Mouse (Mus musculus) neural tube, embryonic 13.5 days (tissue): ENCODE measurements around the gene Emc10. TPM values are rescaled to one million over a fixed set of nuclear protein-coding genes. Genes with fewer than 3 reads are reported as not detected.

Experiments used
- ATAC-seq: fragments of 200-750 bp; cut with Nextera tagmentation; 2 replicates; pipeline ENCODE4 v1.8.0; 2017; ENCODE audit warnings: low read depth, mild to moderate bottlenecking, moderate TSS enrichment, moderate library complexity
- H3K27ac ChIP-seq: fragments of 300-500 bp; sonication (generic); replicated peaks from 2 replicates; pipeline ENCODE4 v1.5.1; 2015; ENCODE audit warnings: moderate library complexity, mild to moderate bottlenecking, inconsistent platforms
- H3K27me3 ChIP-seq: fragments of 300-500 bp; sonication (generic); 2 replicates; pipeline ENCODE4 v1.6.1; 2015; ENCODE audit warnings: mild to moderate bottlenecking, inconsistent platforms
- H3K36me3 ChIP-seq: fragments of 300-500 bp; sonication (generic); 2 replicates; pipeline ENCODE4 v1.6.1; 2015; ENCODE audit warnings: mild to moderate bottlenecking, inconsistent platforms
- H3K4me1 ChIP-seq: fragments of 300-500 bp; sonication (generic); replicated peaks from 2 replicates; pipeline ENCODE4 v1.6.1; 2015; ENCODE audit warnings: inconsistent platforms
- H3K4me2 ChIP-seq: fragments of 300-500 bp; sonication (generic); 2 replicates; pipeline ENCODE4 v1.6.1; 2015; ENCODE audit warnings: inconsistent platforms, mild to moderate bottlenecking, moderate library complexity
- H3K4me3 ChIP-seq: fragments of 300-500 bp; sonication (generic); 2 replicates; pipeline ENCODE4 v1.5.1; 2015; ENCODE audit warnings: mild to moderate bottlenecking, inconsistent platforms
- H3K9ac ChIP-seq: fragments of 300-500 bp; sonication (generic); 2 replicates; pipeline ENCODE4 v1.6.1; 2015; ENCODE audit warnings: moderate library complexity, mild to moderate bottlenecking, inconsistent platforms
- H3K9me3 ChIP-seq: fragments of 300-500 bp; sonication (generic); 2 replicates; pipeline ENCODE4 v1.6.1; 2016; ENCODE audit warnings: inconsistent platforms
- WGBS: fragments of 180-500 bp; shearing (Covaris S2); methylation state at CpG from one replicate; pipeline ENCODE4 v1.1.7; 2015; 5-methylcytosine and 5-hydroxymethylcytosine counted together
- polyA plus RNA-seq: library from polyadenylated mRNA; unstranded; fragments of >200 nt; fragmentation: Nextera tagmentation; extraction: Ambion mirVana; gene quantifications from 2 replicates; pipeline ENCODE4 v1.2.1, GENCODE M21; 2015

The Emc10 gene
- polyA plus RNA-seq, 1 experiment from 2014 or later, result 139 TPM

GRCm38 (mm10) chr7:44465111-44465510 lies 31.2 kb downstream of the Emc10 start, which contains the start of gene Aspdh:
TSS of gene Aspdh (plus strand) at chr7:44465391.
- Histone ChIP-seq H3K9ac (peak within 1 kb of the TSS; percentile 55), H3K27me3 (peaks cover 25% of the 10 kb centered on the region), H3K4me2 (no peak within 1 kb of the TSS), H3K4me3 (no peak within 1 kb of the TSS), H3K9me3 (no peaks in the 10 kb centered on the region), H3K36me3 (peaks cover 40% of the 10 kb centered on the region), H3K27ac (peak within 1 kb of the TSS; percentile 93), H3K4me1 (peaks cover 71% of the 10 kb centered on the region)
- ATAC-seq, result no peak
- 53% methylated on average over 2 of the region's 2 CpGs for WGBS

- Histone ChIP-seq H3K27me3 (peaks cover 31% of the 10 kb centered on the region), H3K4me2 (no peak overlapping the region), H3K4me3 (no peak overlapping the region), H3K36me3 (peaks cover 46% of the 10 kb centered on the region), H3K27ac (peak overlapping the region; percentile 93), H3K9ac (peak overlapping the region; percentile 55), H3K9me3 (no peaks in the 10 kb centered on the region), H3K4me1 (peaks cover 67% of the 10 kb centered on the region)
- no peak for ATAC-seq
- 17% methylated on average over 4 of the region's 4 CpGs for WGBS
Observed at GRCm38 (mm10) chr7:44464511-44464910, 31.8 kb downstream of the Emc10 start.

DNA sequence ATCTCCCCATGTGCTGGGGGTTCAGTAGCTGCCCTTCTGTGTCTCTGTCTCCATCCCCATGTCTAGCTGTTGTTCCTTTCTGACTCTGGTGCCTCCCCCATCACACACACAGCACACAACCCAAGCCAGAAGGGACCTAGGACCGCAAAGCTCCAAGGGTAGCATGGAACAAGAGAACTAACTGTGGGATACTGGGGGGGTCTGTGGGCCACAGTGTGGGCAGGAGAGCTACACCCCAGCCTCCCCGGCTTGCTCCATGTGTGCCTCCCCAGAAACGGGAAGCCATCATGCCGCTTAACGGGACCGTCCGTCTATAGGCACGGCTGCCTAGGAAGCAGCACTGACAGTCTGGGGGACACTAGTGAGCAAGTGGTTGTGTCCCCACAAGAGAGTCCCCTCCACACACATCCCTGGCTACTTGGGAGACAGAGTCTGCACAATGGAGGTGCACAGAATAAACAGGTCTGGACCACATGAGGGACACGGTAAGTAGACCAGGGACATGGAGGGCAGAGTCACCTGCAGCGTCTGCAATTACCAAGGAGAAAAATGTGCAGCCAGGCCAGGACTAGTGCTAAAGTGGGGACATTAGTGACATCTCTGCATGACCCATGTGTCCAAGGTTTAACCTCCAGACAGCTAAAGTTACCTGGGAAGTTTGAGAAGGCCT lies 32.6 kb downstream of the Emc10 start:
- Histone ChIP-seq H3K4me2 (no peak overlapping the region), H3K9me3 (no peaks in the 10 kb centered on the region), H3K36me3 (peaks cover 54% of the 10 kb centered on the region), H3K4me1 (peaks cover 59% of the 10 kb centered on the region), H3K4me3 (no peak overlapping the region), H3K27ac (peak overlapping the region; percentile 93; the same call in 1 of the 2 replicates), H3K27me3 (peaks cover 31% of the 10 kb centered on the region), H3K9ac (peak overlapping the region; percentile 55)
- 80% methylated on average over 10 of the region's 10 CpGs for WGBS
- no peak for ATAC-seq

- no peak for ATAC-seq
- no peak overlapping the region for H3K4me2 ChIP-seq
- H3K36me3 ChIP-seq, result peaks cover 61% of the 10 kb centered on the region
- H3K27ac ChIP-seq, result no peak overlapping the region
- H3K9me3 ChIP-seq, result no peaks in the 10 kb centered on the region
- H3K4me1 ChIP-seq, result peaks cover 54% of the 10 kb centered on the region
- no peak overlapping the region for H3K4me3 ChIP-seq
- WGBS, result 32% methylated on average over 8 of the region's 8 CpGs
- peak overlapping the region; percentile 55; the same call in 1 of the 2 replicates for H3K9ac ChIP-seq
- peaks cover 31% of the 10 kb centered on the region for H3K27me3 ChIP-seq
Observed at GRCm38 (mm10) chr7:44463056-44463425, 33.3 kb downstream of the Emc10 start.

DNA sequence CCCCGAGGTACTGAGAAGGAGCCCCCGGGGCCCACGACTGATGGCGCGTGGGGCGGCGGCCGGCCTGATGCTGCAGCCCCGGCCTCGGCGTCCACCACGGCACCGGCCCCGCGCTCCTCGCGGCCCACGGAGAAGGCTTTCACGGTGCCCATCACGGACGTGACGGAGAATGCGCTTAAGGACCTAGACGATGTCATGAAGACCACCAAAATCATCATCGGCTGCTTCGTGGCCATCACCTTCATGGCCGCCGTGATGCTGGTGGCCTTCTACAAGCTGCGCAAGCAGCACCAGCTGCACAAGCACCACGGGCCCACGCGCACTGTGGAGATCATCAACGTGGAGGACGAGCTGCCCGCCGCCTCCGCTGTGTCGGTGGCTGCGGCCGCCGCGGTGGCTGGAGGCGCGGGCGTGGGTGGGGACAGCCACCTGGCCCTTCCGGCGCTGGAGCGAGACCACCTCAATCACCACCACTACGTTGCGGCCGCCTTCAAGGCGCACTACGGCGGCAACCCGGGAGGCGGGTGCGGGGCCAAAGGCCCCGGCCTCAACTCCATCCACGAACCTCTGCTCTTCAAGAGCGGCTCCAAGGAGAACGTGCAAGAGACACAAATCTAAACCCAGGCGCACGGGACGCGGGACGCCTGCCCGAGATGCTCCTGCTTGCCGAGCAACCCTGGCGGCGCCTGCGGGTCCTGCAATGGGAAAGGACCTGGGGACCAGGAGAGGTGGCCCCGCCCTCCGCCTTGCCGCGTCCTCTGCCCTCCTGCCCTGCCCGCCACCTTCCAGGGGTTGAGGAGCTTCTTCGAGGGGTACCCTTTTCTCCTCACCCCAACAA lies 33.9 kb downstream of the Emc10 start:
- Histone ChIP-seq H3K36me3 (peaks cover 67% of the 10 kb centered on the region), H3K27me3 (peaks cover 31% of the 10 kb centered on the region), H3K4me1 (peaks cover 52% of the 10 kb centered on the region), H3K4me3 (peak overlapping the region; percentile 9; the same call in 1 of the 2 replicates), H3K9ac (peak overlapping the region; percentile 55), H3K27ac (no peak overlapping the region), H3K9me3 (no peaks in the 10 kb centered on the region), H3K4me2 (peak overlapping the region; percentile 34)
- no peak for ATAC-seq
- WGBS, result 16% methylated on average over 74 of the region's 77 CpGs

- Histone ChIP-seq H3K9ac (peak overlapping the region; percentile 55; the same call in 1 of the 2 replicates), H3K4me3 (no peak overlapping the region), H3K4me2 (no peak overlapping the region), H3K36me3 (peaks cover 75% of the 10 kb centered on the region), H3K27ac (no peak overlapping the region), H3K27me3 (peaks cover 31% of the 10 kb centered on the region), H3K4me1 (peaks cover 44% of the 10 kb centered on the region), H3K9me3 (no peaks in the 10 kb centered on the region)
- WGBS, result 59% methylated on average over 49 of the region's 57 CpGs
- ATAC-seq, result no peak
Observed at GRCm38 (mm10) chr7:44461503-44462217, 34.7 kb downstream of the Emc10 start.

GRCm38 (mm10) chr7:44460767-44461502 lies 35.4 kb downstream of the Emc10 start:
- Histone ChIP-seq H3K9me3 (no peaks in the 10 kb centered on the region), H3K27me3 (peaks cover 31% of the 10 kb centered on the region), H3K4me2 (no peak overlapping the region), H3K4me1 (peaks cover 40% of the 10 kb centered on the region), H3K36me3 (peaks cover 81% of the 10 kb centered on the region), H3K4me3 (no peak overlapping the region), H3K9ac (no peak overlapping the region), H3K27ac (no peak overlapping the region)
- WGBS, result 78% methylated on average over 31 of the region's 31 CpGs
- ATAC-seq, result no peak

DNA sequence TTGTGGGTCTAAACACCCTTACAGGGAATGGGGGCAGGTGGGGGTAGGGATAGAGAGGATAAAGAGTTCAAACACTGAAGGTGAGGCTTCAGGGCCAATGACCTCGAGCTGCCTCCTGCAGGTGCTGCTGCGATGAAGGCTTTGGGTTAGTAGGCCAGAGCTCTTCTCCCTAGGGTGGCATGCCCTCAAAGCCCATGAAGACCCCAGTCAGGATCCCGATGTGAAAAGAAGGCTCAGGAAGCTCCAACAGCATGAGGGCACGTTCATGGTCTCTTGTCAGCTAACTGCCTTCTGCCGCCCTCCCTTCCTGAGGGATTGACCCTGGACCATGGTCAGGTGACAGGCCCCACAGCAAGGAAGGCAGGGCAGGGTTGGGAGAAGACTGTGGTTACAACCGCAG lies 36.3 kb downstream of the Emc10 start:
- Histone ChIP-seq H3K4me2 (no peak overlapping the region), H3K4me3 (no peak overlapping the region), H3K9ac (no peak overlapping the region), H3K27ac (no peak overlapping the region), H3K9me3 (no peaks in the 10 kb centered on the region), H3K4me1 (peaks cover 35% of the 10 kb centered on the region), H3K36me3 (peaks cover 90% of the 10 kb centered on the region), H3K27me3 (peaks cover 31% of the 10 kb centered on the region)
- ATAC-seq, result no peak
- 71% methylated on average over 6 of the region's 6 CpGs for WGBS

DNA sequence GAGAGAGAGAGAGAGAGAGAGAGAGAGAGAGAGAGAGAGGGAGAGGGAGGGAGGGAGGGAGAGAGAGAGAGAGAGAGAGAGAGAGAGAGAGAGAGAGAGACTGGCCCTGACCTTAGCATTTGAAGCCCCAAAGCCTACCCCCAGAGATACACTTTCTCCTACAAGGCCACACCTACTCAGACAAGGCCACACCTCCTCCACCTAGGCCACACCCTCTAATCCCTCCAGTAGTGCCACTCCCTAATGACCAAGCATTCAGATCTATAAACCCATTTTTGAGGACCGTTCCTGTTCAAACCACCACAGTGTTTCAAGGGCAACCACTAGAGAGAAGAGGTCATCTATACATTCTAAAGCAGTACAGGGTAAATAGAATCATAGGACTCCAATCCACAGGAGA lies 40.0 kb downstream of the Emc10 start:
- 89% methylated on average over 1 of the region's 1 CpGs for WGBS
- no peak overlapping the region for H3K27ac ChIP-seq
- H3K27me3 ChIP-seq, result peaks cover 18% of the 10 kb centered on the region
- no peak for ATAC-seq
- no peaks in the 10 kb centered on the region for H3K9me3 ChIP-seq
- no peak overlapping the region for H3K4me3 ChIP-seq
- no peak overlapping the region for H3K9ac ChIP-seq
- H3K4me1 ChIP-seq, result peaks cover 21% of the 10 kb centered on the region
- H3K36me3 ChIP-seq, result peaks cover 85% of the 10 kb centered on the region
- H3K4me2 ChIP-seq, result no peak overlapping the region

DNA sequence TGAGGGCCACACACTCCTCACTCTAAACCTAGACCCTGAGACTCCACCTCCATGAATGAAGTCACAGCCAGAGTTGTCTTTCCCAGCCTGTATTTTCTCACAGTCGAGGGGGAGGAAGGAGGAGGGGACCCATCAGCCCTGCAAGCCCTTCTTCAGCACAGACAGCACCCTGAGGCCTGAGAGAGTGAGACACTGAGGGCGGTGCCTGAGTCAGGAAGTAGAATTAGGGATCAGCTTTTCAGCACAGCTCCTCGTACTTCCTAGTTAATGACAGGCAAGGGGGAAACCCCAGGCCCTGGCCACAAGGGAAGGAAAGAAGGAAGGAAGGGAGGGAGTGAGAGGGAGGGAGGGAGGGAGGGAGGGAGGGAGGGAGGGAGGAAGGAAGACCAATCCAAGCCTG lies 43.1 kb downstream of the Emc10 start:
- no peak overlapping the region for H3K27ac ChIP-seq
- H3K4me1 ChIP-seq, result peaks cover 46% of the 10 kb centered on the region
- peak; percentile 12; the same call in 1 of the 2 replicates for ATAC-seq
- no peak overlapping the region; the same call in 1 of the 2 replicates for H3K9ac ChIP-seq
- peaks cover 80% of the 10 kb centered on the region for H3K36me3 ChIP-seq
- no peaks in the 10 kb centered on the region for H3K9me3 ChIP-seq
- H3K27me3 ChIP-seq, result no peaks in the 10 kb centered on the region
- 12% methylated on average over 3 of the region's 3 CpGs for WGBS
- no peak overlapping the region for H3K4me3 ChIP-seq
- H3K4me2 ChIP-seq, result peak overlapping the region; percentile 0; the same call in 1 of the 2 replicates

- 0 out of 2 replicates have a peak overlapping the region, but pooled peaks have one; percentile 13 for H3K27ac ChIP-seq
- 36% methylated on average over 12 of the region's 12 CpGs for WGBS
Observed at GRCm38 (mm10) chr7:44446070-44446855, 50.1 kb downstream of the Emc10 start.

More at GRCm38 (mm10) chr7:44446070-44446855, 50.1 kb downstream of the Emc10 start:
- Histone ChIP-seq H3K4me2 (peak overlapping the region; percentile 87), H3K9ac (peak overlapping the region; percentile 100; the same call in 1 of the 2 replicates), H3K36me3 (peaks cover 56% of the 10 kb centered on the region), H3K4me3 (peak overlapping the region; percentile 82), H3K9me3 (no peaks in the 10 kb centered on the region), H3K4me1 (peaks cover 78% of the 10 kb centered on the region), H3K27me3 (0 out of 2 replicates have a peak, but pooled peaks cover 4% of the 10 kb centered on the region)
- no peak for ATAC-seq
